Mouse (Mus musculus) effector memory CD4-positive, alpha-beta T cell, adult 7 months (primary cell): Measurements from ENCODE around the gene Nkx6-1. TPM values are rescaled to one million over a fixed set of nuclear protein-coding genes. Genes with fewer than 3 reads are reported as not detected.

ENCODE experiments used
- polyA plus RNA-seq: library from polyadenylated mRNA; unstranded; fragments of 100-300 nt; shearing (Covaris generic); gene quantifications from one replicate; pipeline ENCODE4 v1.2.1, GENCODE M21; 2017

The Nkx6-1 gene
- polyA plus RNA-seq: not detected

DNA sequence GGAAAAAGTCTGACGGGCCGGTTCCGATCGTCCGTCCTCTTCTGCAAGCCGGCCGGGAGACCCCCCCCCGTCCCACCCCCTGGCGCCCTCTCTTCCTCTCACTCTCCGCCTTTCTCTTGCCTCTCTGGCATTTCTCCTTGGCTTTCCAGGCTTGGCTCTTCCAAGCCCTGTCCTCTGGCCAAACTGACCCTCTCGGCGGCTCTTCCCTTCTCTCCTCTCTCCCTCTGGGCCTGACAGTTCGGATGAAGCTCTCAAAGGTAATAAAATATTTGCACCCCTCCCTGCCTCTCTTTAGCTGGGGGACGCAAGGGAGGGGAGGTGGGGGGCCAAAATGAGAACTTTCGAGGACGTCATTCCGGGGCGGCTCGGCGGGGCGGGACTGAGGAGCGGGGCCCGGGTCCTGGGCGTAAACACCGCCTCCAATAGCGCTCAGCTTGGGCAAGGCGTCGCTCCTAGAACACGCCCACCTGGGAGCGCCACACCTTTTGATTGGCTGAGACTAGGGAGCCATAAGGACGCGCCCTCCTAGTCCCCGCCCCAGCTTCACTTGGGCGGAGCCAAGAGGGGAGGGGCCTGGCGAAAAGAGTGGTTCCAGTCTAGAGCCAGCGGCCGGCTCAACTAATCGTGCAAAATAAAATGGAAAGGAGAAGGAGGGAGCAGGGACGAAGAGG is at the start of gene Nkx6-1:
TSS of gene Nkx6-1 (minus strand) at position 52 of the 671 bp plus-strand sequence.

Other genes with a start within 250 kb of the Nkx6-1 start
- gene Cds1, start 100.1 kb upstream of the Nkx6-1 start, polyA plus RNA-seq: 0.22 TPM